ENCODE assay signal across 13 mouse cellular contexts in the genomic region with DNA sequence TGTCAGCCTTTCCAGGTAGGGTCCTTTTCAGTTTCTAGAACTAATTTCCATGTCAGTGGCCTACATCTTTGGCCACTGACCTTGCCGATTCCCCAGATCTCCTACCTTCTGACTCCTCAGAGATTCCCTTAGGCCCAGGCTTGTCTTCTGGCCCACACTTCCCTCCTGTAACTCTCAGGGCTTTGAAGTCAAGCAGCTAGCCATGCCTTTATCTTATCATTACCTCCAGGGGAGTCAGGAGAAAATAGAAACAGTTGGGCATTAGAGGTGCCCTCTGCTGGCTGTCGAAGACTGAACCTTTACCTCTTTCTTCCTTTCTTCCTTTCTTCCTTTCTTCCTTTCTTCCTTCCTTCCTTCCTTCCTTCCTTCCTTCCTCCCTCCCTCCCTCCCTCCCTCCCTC. TPM values are rescaled to one million over a fixed set of nuclear protein-coding genes. Genes with fewer than 3 reads are reported as not detected.
A peak's percentile ranks its signal among the peaks of the same experiment; 100 is the strongest.
DNase-seq lines count a peak whose midpoint lies in the region; ATAC-seq and TF ChIP-seq lines count a peak whose summit lies in the region.
"Had no signal": no experiment of that assay in that cellular context is flagged by ENCODE, and none has a peak within 500 bp of the region (broad histone marks: within the 10 kb centered on the region; RNA-seq: fewer than 3 reads in every experiment).

No protein-coding gene starts in this region.

- no peak overlapping the region for H3K4me3 ChIP-seq in kidney, postnatal 0 days (replicated peaks; ENCODE audit: low read depth, low read length)
- H3K4me3 ChIP-seq in G1E (ENCODE audit: low read depth, low read length), result no peak overlapping the region
- no peak overlapping the region for H3K4me3 ChIP-seq in liver, embryonic 16.5 days (ENCODE audit: low read depth, low read length)
- no peak overlapping the region for H3K4me3 ChIP-seq in embryonic facial prominence, embryonic 10.5 days
- H3K4me3 ChIP-seq: limb, embryonic 10.5 days; neural tube, embryonic 13.5 days had no signal

- no peak overlapping the region for H3K27ac ChIP-seq in kidney, postnatal 0 days
- peak overlapping the region; percentile 78 for H3K27ac ChIP-seq in liver, embryonic 16.5 days (ENCODE audit: low read length)
- H3K27ac ChIP-seq in embryonic facial prominence, embryonic 10.5 days (replicated peaks), result no peak overlapping the region
- H3K27ac ChIP-seq: hindbrain, embryonic 14.5 days; limb, embryonic 10.5 days; neural tube, embryonic 13.5 days had no signal

- no peak overlapping the region for H3K4me2 ChIP-seq in kidney, postnatal 0 days (ENCODE audit: low read length)
- H3K4me2 ChIP-seq in liver, embryonic 16.5 days (ENCODE audit: low read depth, low read length), result peak overlapping the region; percentile 33
- H3K4me2 ChIP-seq: hindbrain, embryonic 14.5 days; neural tube, embryonic 13.5 days had no signal

- ATAC-seq in kidney, postnatal 0 days (replicated peaks; ENCODE audit: low FRiP score, low read depth), result no peak
- no peak for ATAC-seq in G1E (ENCODE audit: extremely low read depth, insufficient number of reproducible peaks, low FRiP score, poor library complexity, severe bottlenecking)
- peak; percentile 91 for ATAC-seq in liver, embryonic 16.5 days (ENCODE audit: low read depth)

- TF ChIP-seq CTCF in kidney, postnatal 0 days (IDR thresholded peaks at IDR 0.05; ENCODE audit: low read depth), result peak; percentile 37; the same call in 1 of the 2 replicates
- TF ChIP-seq CTCF in G1E (IDR thresholded peaks at IDR 0.05; ENCODE audit: low read depth, low read length), result no peak

- no peak for DNase-seq in kidney, postnatal 0 days (ENCODE audit: low spot score)
- no peak for DNase-seq in kidney, postnatal 10 days
- DNase-seq in G1E (ENCODE audit: low spot score), result peak; percentile 49
- DNase-seq in c-Kit-negative CD71-positive TER-119-positive erythroid progenitor cells, embryonic 14.5 days (ENCODE audit: low read depth, low spot score), result peak; percentile 59
- no peak for DNase-seq in embryonic facial prominence, embryonic 10.5 days (ENCODE audit: low spot score)
- no peak for DNase-seq in frontal cortex, postnatal 14 days (ENCODE audit: low spot score in 2 of 2)
- DNase-seq: gastrocnemius, postnatal 25 days; kidney, postnatal 4 days; thymus, postnatal 36 days had no signal

- no peaks in the 10 kb centered on the region for H3K27me3 ChIP-seq in kidney, postnatal 0 days (ENCODE audit: insufficient read depth, low read length)
- H3K27me3 ChIP-seq in G1E (ENCODE audit: insufficient read depth, low read length), result no peaks in the 10 kb centered on the region
- no peaks in the 10 kb centered on the region for H3K27me3 ChIP-seq in liver, embryonic 16.5 days (ENCODE audit: control insufficient read depth, insufficient read depth, low read depth, low read length)
- H3K27me3 ChIP-seq in embryonic facial prominence, embryonic 10.5 days (replicated peaks; ENCODE audit: low read depth, poor library complexity, severe bottlenecking), result no peaks in the 10 kb centered on the region
- H3K27me3 ChIP-seq: neural tube, embryonic 13.5 days had no signal

- no peak overlapping the region for H3K9ac ChIP-seq in kidney, postnatal 0 days (ENCODE audit: low read depth, low read length)
- peak overlapping the region; percentile 44 for H3K9ac ChIP-seq in liver, embryonic 16.5 days (ENCODE audit: low read depth, low read length)
- H3K9ac ChIP-seq: hindbrain, embryonic 14.5 days; neural tube, embryonic 13.5 days had no signal

- H3K36me3 ChIP-seq in kidney, postnatal 0 days (ENCODE audit: insufficient read depth, low read length), result no peaks in the 10 kb centered on the region
- no peaks in the 10 kb centered on the region for H3K36me3 ChIP-seq in G1E (replicated peaks)
- no peaks in the 10 kb centered on the region for H3K36me3 ChIP-seq in liver, embryonic 16.5 days (ENCODE audit: control insufficient read depth, insufficient read depth)
- no peaks in the 10 kb centered on the region for H3K36me3 ChIP-seq in embryonic facial prominence, embryonic 10.5 days (replicated peaks)
- H3K36me3 ChIP-seq: limb, embryonic 10.5 days; neural tube, embryonic 13.5 days had no signal

- H3K4me1 ChIP-seq in kidney, postnatal 0 days (replicated peaks; ENCODE audit: insufficient read depth, low read length), result no peaks in the 10 kb centered on the region
- H3K4me1 ChIP-seq in G1E (ENCODE audit: insufficient read depth, low read depth, low read length), result peaks cover 22% of the 10 kb centered on the region
- peaks cover 21% of the 10 kb centered on the region for H3K4me1 ChIP-seq in liver, embryonic 16.5 days (ENCODE audit: control insufficient read depth, low read depth, low read length)
- no peaks in the 10 kb centered on the region for H3K4me1 ChIP-seq in embryonic facial prominence, embryonic 10.5 days
- H3K4me1 ChIP-seq: limb, embryonic 10.5 days; neural tube, embryonic 13.5 days had no signal

- 65% methylated on average over 2 of the region's 2 CpGs for WGBS in kidney, postnatal 0 days
- WGBS in liver, embryonic 16.5 days (ENCODE audit: insufficient replicate concordance), result 5% methylated on average over 2 of the region's 2 CpGs
- 70% methylated on average over 2 of the region's 2 CpGs for WGBS in embryonic facial prominence, embryonic 10.5 days

- H3K9me3 ChIP-seq in kidney, postnatal 0 days (replicated peaks; ENCODE audit: low read length), result no peaks in the 10 kb centered on the region
- peaks cover 4% of the 10 kb centered on the region; the same call in 1 of the 2 replicates for H3K9me3 ChIP-seq in G1E (replicated peaks)
- H3K9me3 ChIP-seq in liver, embryonic 16.5 days (replicated peaks; ENCODE audit: control insufficient read depth, low read length), result no peaks in the 10 kb centered on the region
- H3K9me3 ChIP-seq in embryonic facial prominence, embryonic 10.5 days, result no peaks in the 10 kb centered on the region
- H3K9me3 ChIP-seq: limb, embryonic 10.5 days; neural tube, embryonic 13.5 days had no signal

RNA-seq across cellular contexts. Expression of a gene that starts 48.3 kb away (rescaled TPM):
- polyA plus RNA-seq in kidney, postnatal 0 days (2015; fragmentation: Nextera tagmentation; extraction: Ambion mirVana), result 8.8 and 9.8 TPM in 2 replicates
- 150 and 170 TPM in 2 replicates for total RNA-seq in G1E (2014; fragmentation: Nextera tagmentation)
- total RNA-seq in G1E (2017), result 107 and 132 TPM in 2 replicates
- 7.3 and 9.4 TPM in 2 replicates for polyA plus RNA-seq in G1E (2012)
- polyA plus RNA-seq in liver, embryonic 16.5 days (2015; fragmentation: Nextera tagmentation; extraction: Ambion mirVana), result 5.2 and 5.9 TPM in 2 replicates
- polyA plus RNA-seq in embryonic facial prominence, embryonic 10.5 days (2016; fragmentation: Nextera tagmentation; extraction: Ambion mirVana), result 6.7 and 6.9 TPM in 2 replicates

Comparison
In these comparisons a context has a peak if more than half of its experiments do, and no peak if none do; other contexts are left out.
1. DNase-seq: peak in G1E (single experiment) and c-Kit-negative CD71-positive TER-119-positive erythroid progenitor cells, embryonic 14.5 days (single experiment); none in kidney, postnatal 0 days (single experiment), kidney, postnatal 10 days (single experiment), embryonic facial prominence, embryonic 10.5 days (single experiment) and frontal cortex, postnatal 14 days (0 of 2).